ENCODE assay signal across 16 mouse cellular contexts in genomic region chr5:27037796-27038195, GRCm38 (mm10).
"Had no signal": no experiment of that assay in that cellular context is flagged by ENCODE, and none has a peak within 500 bp of the region (broad histone marks: within the 10 kb centered on the region; RNA-seq: fewer than 3 reads in every experiment).

No protein-coding gene starts in this region.

- H3K4me1 ChIP-seq: neural tube, embryonic 13.5 days; neural tube, embryonic 15.5 days; stomach, embryonic 15.5 days had no signal

- H3K9me3 ChIP-seq: neural tube, embryonic 13.5 days; neural tube, embryonic 15.5 days; stomach, embryonic 15.5 days had no signal

- H3K4me2 ChIP-seq: neural tube, embryonic 13.5 days; neural tube, embryonic 15.5 days; stomach, embryonic 15.5 days had no signal

- H3K9ac ChIP-seq: neural tube, embryonic 13.5 days; neural tube, embryonic 15.5 days; stomach, embryonic 15.5 days had no signal

- H3K27me3 ChIP-seq: neural tube, embryonic 13.5 days; neural tube, embryonic 15.5 days; stomach, embryonic 15.5 days had no signal

- H3K36me3 ChIP-seq: neural tube, embryonic 13.5 days; neural tube, embryonic 15.5 days; stomach, embryonic 15.5 days had no signal

- DNase-seq: retina, postnatal 1 day; right cerebral cortex, adult 18-20 months; right cerebral cortex, postnatal 14 days; right cerebral cortex, postnatal 25 days; right cerebral cortex, postnatal 4 days; spleen, adult 18-20 months; thymus, adult 18-20 months; thymus, adult 2 months; thymus, postnatal 14 days; thymus, postnatal 25 days; thymus, postnatal 36 days; thymus, postnatal 4 days had no signal

- H3K4me3 ChIP-seq: neural tube, embryonic 13.5 days; neural tube, embryonic 15.5 days; stomach, embryonic 15.5 days had no signal

- H3K27ac ChIP-seq: neural tube, embryonic 13.5 days; neural tube, embryonic 15.5 days; stomach, embryonic 15.5 days; stomach, postnatal 0 days had no signal
